Mouse (Mus musculus): Measurements from ENCODE around the gene Hax1.

DNA sequence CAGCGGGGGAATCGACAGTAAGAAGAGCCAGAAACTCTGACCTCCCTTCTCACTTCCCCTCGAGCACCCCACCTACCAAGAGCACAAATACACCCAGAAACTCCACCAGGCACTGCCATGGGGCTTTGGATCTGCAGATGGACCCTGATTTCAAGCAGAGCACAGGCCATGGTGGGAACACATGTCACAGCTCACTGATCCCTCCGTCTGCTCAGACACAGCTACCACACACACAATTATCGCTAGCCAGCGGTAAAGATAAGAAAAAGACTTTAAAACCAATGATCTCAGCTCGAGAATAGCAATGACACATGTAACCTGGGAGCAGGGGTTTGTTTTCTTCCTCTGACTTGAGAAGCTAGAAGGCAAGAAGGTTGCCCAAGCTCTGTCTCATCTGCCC is 30.1 kb downstream of the Hax1 start:
- TF ChIP-seq POLR2A (IDR thresholded peaks at IDR 0.05; ENCODE audit: extremely low read depth, insufficient read depth, low read length) (no peak), CTCF (IDR thresholded peaks at IDR 0.05; ENCODE audit: extremely low read depth, insufficient read depth, low read length) (no peak)
